Mouse (Mus musculus): ENCODE measurements around the gene Slc25a51.
"Not testable (repeated sequence)": the region's sequence is repeated elsewhere in the genome, so short reads cannot be mapped to it uniquely, and the experiment has no call there.

DNA sequence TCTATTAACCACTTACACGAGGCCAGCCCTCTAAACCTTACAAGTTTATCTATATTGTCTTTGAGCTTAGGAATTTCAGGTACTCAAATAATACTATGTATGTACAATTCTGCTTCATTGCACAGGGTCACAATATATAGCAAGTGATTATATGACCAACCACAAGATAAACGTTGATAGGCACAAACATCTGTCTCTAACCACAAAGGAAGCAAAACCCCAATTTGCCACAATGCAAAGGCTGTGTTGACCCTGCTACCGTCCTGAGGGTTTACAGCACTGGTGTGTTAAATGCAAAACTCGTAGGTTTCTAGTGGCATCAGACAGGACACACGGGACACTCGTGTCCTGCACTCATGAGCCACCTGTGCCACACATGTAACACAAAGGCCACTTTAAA lies 12.4 kb downstream of the Slc25a51 start:
- not testable (repeated sequence) for TF ChIP-seq EP300, CTCF (IDR thresholded peaks at IDR 0.05)

Measured in lung, postnatal 0 days (tissue).